Comparison of ENCODE assay signal across 18 mouse cellular contexts in genomic region chr12:52359484-52359883, GRCm38 (mm10).
DNase-seq lines count a peak whose midpoint lies in the region; ATAC-seq and TF ChIP-seq lines count a peak whose summit lies in the region.
"Had no signal": no experiment of that assay in that cellular context is flagged by ENCODE, and none has a peak within 500 bp of the region (broad histone marks: within the 10 kb centered on the region; RNA-seq: fewer than 3 reads in every experiment).

No protein-coding gene starts in this region.

- TF ChIP-seq POLR2A in cortical plate, adult 2 months (IDR thresholded peaks at IDR 0.05; ENCODE audit: extremely low read depth, insufficient read depth, low read length) = no peak

- ATAC-seq in lung, embryonic 14.5 days (ENCODE audit: insufficient read depth) = peak; percentile 49; the same call in 1 of the 2 replicates
- no peak for ATAC-seq in lung, postnatal 0 days
- ATAC-seq: forebrain, embryonic 13.5 days; forebrain, embryonic 15.5 days had no signal

- WGBS in lung, embryonic 14.5 days = 33% methylated on average over 10 of the region's 10 CpGs
- 31% methylated on average over 10 of the region's 10 CpGs for WGBS in lung, postnatal 0 days

- H3K27me3 ChIP-seq in lung, embryonic 14.5 days (ENCODE audit: insufficient read depth, low read length) = no peaks in the 10 kb centered on the region
- H3K27me3 ChIP-seq in lung, postnatal 0 days (replicated peaks; ENCODE audit: insufficient read depth, low read length) = no peaks in the 10 kb centered on the region
- H3K27me3 ChIP-seq: embryonic facial prominence, embryonic 12.5 days; forebrain, embryonic 13.5 days; forebrain, embryonic 15.5 days had no signal

- H3K9ac ChIP-seq in lung, embryonic 14.5 days = no peak overlapping the region
- H3K9ac ChIP-seq in lung, postnatal 0 days (replicated peaks; ENCODE audit: low read depth) = no peak overlapping the region
- H3K9ac ChIP-seq: embryonic facial prominence, embryonic 12.5 days; forebrain, embryonic 13.5 days; forebrain, embryonic 15.5 days had no signal

- no peak for DNase-seq in layer of hippocampus, adult 2 months (ENCODE audit: low spot score in 2 of 2)
- no peak for DNase-seq in layer of hippocampus, adult 9-11 months
- peak; percentile 29 for DNase-seq in lung, embryonic 14.5 days
- no peak for DNase-seq in lung, postnatal 0 days (ENCODE audit: low spot score)
- no peak for DNase-seq in ovary, postnatal 10 days (ENCODE audit: low spot score)
- DNase-seq: adrenal gland, adult 2 months; adrenal gland, postnatal 10 days; adrenal gland, postnatal 25 days; cerebellum, adult 11 months; cerebellum, adult 18-20 months; cerebellum, adult 8-10 months; cerebellum, postnatal 14 days; cerebellum, postnatal 36 days had no signal

- no peak overlapping the region for H3K4me3 ChIP-seq in layer of hippocampus, adult 2 months
- H3K4me3 ChIP-seq in lung, embryonic 14.5 days (ENCODE audit: low read depth, low read length) = no peak overlapping the region
- H3K4me3 ChIP-seq in lung, postnatal 0 days (ENCODE audit: low read depth, low read length) = no peak overlapping the region
- H3K4me3 ChIP-seq in cortical plate, adult 2 months (ENCODE audit: insufficient read depth, low read length) = no peak overlapping the region
- H3K4me3 ChIP-seq: embryonic facial prominence, embryonic 10.5 days; embryonic facial prominence, embryonic 12.5 days; forebrain, embryonic 13.5 days; forebrain, embryonic 15.5 days had no signal

- no peaks in the 10 kb centered on the region for H3K36me3 ChIP-seq in lung, embryonic 14.5 days (ENCODE audit: insufficient read depth)
- no peaks in the 10 kb centered on the region for H3K36me3 ChIP-seq in lung, postnatal 0 days (ENCODE audit: insufficient read depth, low read length)
- H3K36me3 ChIP-seq: embryonic facial prominence, embryonic 10.5 days; embryonic facial prominence, embryonic 12.5 days; forebrain, embryonic 15.5 days had no signal

- 0 out of 2 replicates have a peak, but pooled peaks cover 4% of the 10 kb centered on the region for H3K4me1 ChIP-seq in lung, embryonic 14.5 days (ENCODE audit: insufficient read depth)
- no peaks in the 10 kb centered on the region for H3K4me1 ChIP-seq in lung, postnatal 0 days (ENCODE audit: insufficient read depth, low read depth, low read length)
- H3K4me1 ChIP-seq in cortical plate, adult 2 months (ENCODE audit: control insufficient read depth, insufficient read depth, low read length) = no peaks in the 10 kb centered on the region
- H3K4me1 ChIP-seq: embryonic facial prominence, embryonic 12.5 days; forebrain, embryonic 15.5 days had no signal

- TF ChIP-seq EP300 in lung, postnatal 0 days (IDR thresholded peaks at IDR 0.05) = no peak

- no peaks in the 10 kb centered on the region for H3K9me3 ChIP-seq in lung, embryonic 14.5 days (ENCODE audit: low read depth, low read length)
- H3K9me3 ChIP-seq in lung, postnatal 0 days (ENCODE audit: low read length) = no peaks in the 10 kb centered on the region
- H3K9me3 ChIP-seq: embryonic facial prominence, embryonic 10.5 days; embryonic facial prominence, embryonic 12.5 days; forebrain, embryonic 13.5 days; forebrain, embryonic 15.5 days had no signal

- H3K27ac ChIP-seq in layer of hippocampus, adult 2 months = peak overlapping the region; percentile 87
- H3K27ac ChIP-seq in lung, embryonic 14.5 days (ENCODE audit: low read depth) = no peak overlapping the region
- H3K27ac ChIP-seq in lung, postnatal 0 days (ENCODE audit: low read length) = no peak overlapping the region
- 0 out of 2 replicates have a peak overlapping the region, but pooled peaks have one; percentile 62 for H3K27ac ChIP-seq in cortical plate, adult 2 months (ENCODE audit: insufficient read depth, low read length)
- H3K27ac ChIP-seq: embryonic facial prominence, embryonic 10.5 days; embryonic facial prominence, embryonic 12.5 days; forebrain, embryonic 13.5 days; forebrain, embryonic 15.5 days had no signal

- no peak overlapping the region for H3K4me2 ChIP-seq in lung, embryonic 14.5 days
- H3K4me2 ChIP-seq in lung, postnatal 0 days (replicated peaks; ENCODE audit: low read depth, low read length) = no peak overlapping the region
- H3K4me2 ChIP-seq: embryonic facial prominence, embryonic 12.5 days; forebrain, embryonic 13.5 days; forebrain, embryonic 15.5 days had no signal

- no peak for TF ChIP-seq CTCF in layer of hippocampus, adult 2 months (conservative IDR thresholded peaks at IDR 0.05)
- no peak for TF ChIP-seq CTCF in lung, embryonic 14.5 days (IDR thresholded peaks at IDR 0.05; ENCODE audit: low read depth)
- no peak for TF ChIP-seq CTCF in lung, postnatal 0 days (IDR thresholded peaks at IDR 0.05)
- TF ChIP-seq CTCF in cortical plate, adult 2 months (IDR thresholded peaks at IDR 0.05; ENCODE audit: extremely low read depth, insufficient read depth, low read length) = no peak

Comparison
In these comparisons a context has a peak if more than half of its experiments do, and no peak if none do; other contexts are left out.
1. H3K27ac ChIP-seq: peak in layer of hippocampus, adult 2 months (single experiment) and cortical plate, adult 2 months (single experiment); none in lung, embryonic 14.5 days (single experiment) and lung, postnatal 0 days (single experiment).